Mouse (Mus musculus) kidney, postnatal 0 days (tissue): ENCODE data around the gene Zswim3. TPM values are rescaled to one million over a fixed set of nuclear protein-coding genes. Genes with fewer than 3 reads are reported as not detected.

Source experiments
- ATAC-seq: fragments of 200-750 bp; cut with Nextera tagmentation; replicated peaks from 2 replicates; pipeline ENCODE4 v1.8.0; 2017; ENCODE audit warnings: low read depth, moderate number of reproducible peaks, moderate TSS enrichment, moderate library complexity; ENCODE audit not compliant: low FRiP score
- DNase-seq: peaks from one replicate; pipeline ENCODE4 v3.0.0-alpha.2; 2016; ENCODE audit warnings: low spot score
- H3K27ac ChIP-seq: fragments of 300-500 bp; sonication (generic); 2 replicates; pipeline ENCODE4 v1.5.1; 2014; ENCODE audit warnings: mild to moderate bottlenecking
- H3K27me3 ChIP-seq: fragments of 300-500 bp; sonication (generic); 2 replicates; pipeline ENCODE4 v1.6.1; 2014; ENCODE audit warnings: low read length, mixed read lengths; ENCODE audit not compliant: insufficient read depth
- H3K36me3 ChIP-seq: fragments of 300-500 bp; sonication (generic); 2 replicates; pipeline ENCODE4 v1.6.1; 2014; ENCODE audit warnings: low read length, mixed read lengths; ENCODE audit not compliant: insufficient read depth
- H3K4me1 ChIP-seq: fragments of 300-500 bp; sonication (generic); replicated peaks from 2 replicates; pipeline ENCODE4 v1.6.1; 2014; ENCODE audit warnings: antibody characterized with exemption, low read length, mixed read lengths; ENCODE audit not compliant: insufficient read depth
- H3K4me2 ChIP-seq: fragments of 300-500 bp; sonication (generic); 2 replicates; pipeline ENCODE4 v1.6.1; 2014; ENCODE audit warnings: mild to moderate bottlenecking, low read length, moderate library complexity, mixed read lengths
- H3K4me3 ChIP-seq: fragments of 300-500 bp; sonication (generic); replicated peaks from 2 replicates; pipeline ENCODE4 v1.5.1; 2014; ENCODE audit warnings: low read depth, low read length
- H3K9ac ChIP-seq: fragments of 300-500 bp; sonication (generic); 2 replicates; pipeline ENCODE4 v1.6.1; 2014; ENCODE audit warnings: low read depth, low read length
- H3K9me3 ChIP-seq: fragments of 300-500 bp; sonication (generic); replicated peaks from 2 replicates; pipeline ENCODE4 v1.6.1; 2016; ENCODE audit warnings: low read length, inconsistent platforms, mixed read lengths
- CTCF ChIP-seq: IDR thresholded peaks from 2 replicates; pipeline ENCODE4 v1.5.1; 2016; ENCODE audit warnings: antibody characterized with exemption, low read depth, mild to moderate bottlenecking, moderate library complexity
- WGBS: fragments of 180-500 bp; shearing (Covaris S2); extraction: QIAGEN DNeasy Blood & Tissue Kit; methylation state at CpG from one replicate; pipeline ENCODE4 v1.1.7; 2014; 5-methylcytosine and 5-hydroxymethylcytosine counted together
- polyA plus RNA-seq: library from polyadenylated mRNA; unstranded; fragments of >200 nt; fragmentation: Nextera tagmentation; extraction: Ambion mirVana; gene quantifications from 2 replicates; pipeline ENCODE4 v1.2.1, GENCODE M21; 2015

Zswim3 gene
- polyA plus RNA-seq, 1 experiment from 2014 or later: 5.2 TPM

- 0 out of 2 replicates have a peak, but pooled peaks cover 4% of the 10 kb centered on the region for H3K36me3 ChIP-seq
- H3K4me3 ChIP-seq: no peak overlapping the region
- DNase-seq: no peak
- no peak for ATAC-seq
- H3K9ac ChIP-seq: no peak overlapping the region
- no peaks in the 10 kb centered on the region for H3K27me3 ChIP-seq
- H3K4me1 ChIP-seq: no peaks in the 10 kb centered on the region
- no peak overlapping the region for H3K4me2 ChIP-seq
- TF ChIP-seq CTCF: no peak
- WGBS: 94% methylated on average over 5 of the region's 5 CpGs
- H3K27ac ChIP-seq: no peak overlapping the region
- no peaks in the 10 kb centered on the region for H3K9me3 ChIP-seq
These were observed 10.4 kb downstream of the Zswim3 start for GRCm38 (mm10) chr2:164815348-164815747.

GRCm38 (mm10) chr2:164815821-164816220, 10.9 kb downstream of the Zswim3 start:
- no peak for TF ChIP-seq CTCF
- Histone ChIP-seq H3K4me3 (no peak overlapping the region), H3K4me2 (no peak overlapping the region), H3K9ac (no peak overlapping the region), H3K9me3 (no peaks in the 10 kb centered on the region), H3K27me3 (no peaks in the 10 kb centered on the region), H3K36me3 (0 out of 2 replicates have a peak, but pooled peaks cover 4% of the 10 kb centered on the region), H3K4me1 (no peaks in the 10 kb centered on the region), H3K27ac (no peak overlapping the region)
- ATAC-seq (no peak), DNase-seq (no peak)
- WGBS: 90% methylated on average over 8 of the region's 8 CpGs

- no peak overlapping the region for H3K4me3 ChIP-seq
- 86% methylated on average over 6 of the region's 6 CpGs for WGBS
- ATAC-seq (no peak), DNase-seq (peak; percentile 13)
- H3K9me3 ChIP-seq: no peaks in the 10 kb centered on the region
- H3K27ac ChIP-seq: no peak overlapping the region
- no peak for TF ChIP-seq CTCF
- H3K4me1 ChIP-seq: no peaks in the 10 kb centered on the region
- no peak overlapping the region for H3K4me2 ChIP-seq
- H3K36me3 ChIP-seq: 0 out of 2 replicates have a peak, but pooled peaks cover 4% of the 10 kb centered on the region
- H3K27me3 ChIP-seq: no peaks in the 10 kb centered on the region
- H3K9ac ChIP-seq: no peak overlapping the region
These were observed 12.3 kb downstream of the Zswim3 start for GRCm38 (mm10) chr2:164817206-164817605.

GRCm38 (mm10) chr2:164817703-164818102, 12.8 kb downstream of the Zswim3 start:
- H3K27me3 ChIP-seq: no peaks in the 10 kb centered on the region
- H3K36me3 ChIP-seq: 0 out of 2 replicates have a peak, but pooled peaks cover 4% of the 10 kb centered on the region
- ATAC-seq: 0 out of 2 replicates have a peak, but pooled peaks have one; percentile 29
- no peak overlapping the region for H3K4me2 ChIP-seq
- H3K4me1 ChIP-seq: no peaks in the 10 kb centered on the region
- WGBS: 65% methylated on average over 5 of the region's 5 CpGs
- DNase-seq: peak; percentile 50
- H3K27ac ChIP-seq: no peak overlapping the region
- H3K9me3 ChIP-seq: no peaks in the 10 kb centered on the region
- no peak overlapping the region for H3K4me3 ChIP-seq
- no peak overlapping the region for H3K9ac ChIP-seq
- TF ChIP-seq CTCF: peak; percentile 26; the same call in 1 of the 2 replicates

- no peak for TF ChIP-seq CTCF
- Histone ChIP-seq H3K9ac (no peak overlapping the region), H3K4me3 (no peak overlapping the region)
These were observed 16.2 kb downstream of the Zswim3 start for GRCm38 (mm10) chr2:164821060-164821459.

GRCm38 (mm10) chr2:164822636-164823165, 17.8 kb downstream of the Zswim3 start, which contains the start of gene Zswim1:
TSS of gene Zswim1 (plus strand) at chr2:164822686.
- peak within 1 kb of the TSS; percentile 77 for H3K4me2 ChIP-seq
- H3K9me3 ChIP-seq: no peaks in the 10 kb centered on the region
- peak; percentile 20 for TF ChIP-seq CTCF
- no peaks in the 10 kb centered on the region for H3K27me3 ChIP-seq
- WGBS: 2% methylated on average over 32 of the region's 32 CpGs
- H3K27ac ChIP-seq: peak within 1 kb of the TSS; percentile 78
- H3K36me3 ChIP-seq: peaks cover 32% of the 10 kb centered on the region
- peak within 1 kb of the TSS; percentile 59 for H3K9ac ChIP-seq
- ATAC-seq (peak; percentile 99), DNase-seq (peak; percentile 99)
- H3K4me3 ChIP-seq: peak within 1 kb of the TSS; percentile 77
- H3K4me1 ChIP-seq: no peaks in the 10 kb centered on the region

More at GRCm38 (mm10) chr2:164821060-164821459, 16.2 kb downstream of the Zswim3 start:
- ATAC-seq (no peak), DNase-seq (no peak)
- Histone ChIP-seq H3K27ac (no peak overlapping the region), H3K27me3 (no peaks in the 10 kb centered on the region), H3K9me3 (no peaks in the 10 kb centered on the region), H3K4me1 (no peaks in the 10 kb centered on the region), H3K4me2 (no peak overlapping the region), H3K36me3 (peaks cover 19% of the 10 kb centered on the region)
- 89% methylated on average over 6 of the region's 6 CpGs for WGBS
